Mouse (Mus musculus) granulocyte monocyte progenitor cell, adult 5-6 weeks (primary cell): Measurements from ENCODE around the gene Lcn3. TPM values are rescaled to one million over a fixed set of nuclear protein-coding genes. Genes with fewer than 3 reads are reported as not detected.
"Not testable (repeated sequence)": the region's sequence is repeated elsewhere in the genome, so short reads cannot be mapped to it uniquely, and the experiment has no call there.

ENCODE experiments used
- ATAC-seq: replicated peaks from 2 replicates; pipeline ENCODE4 v1.8.0; 2016; ENCODE audit warnings: mild to moderate bottlenecking, moderate TSS enrichment, inconsistent platforms; ENCODE audit not compliant: poor library complexity, severe bottlenecking
- total RNA-seq, 2 experiments: library from RNA; stranded (forward) in 1 of 2; stranded (reverse) in 1 of 2; fragments of 200-712, 200-1000 nt in 1 of 2; fragments of >200 nt in 1 of 2; fragmentation: Nextera tagmentation in 1 of 2; gene quantifications; 2 replicates each; pipeline ENCODE4 v1.2.3; 2014 to 2017

Gene Lcn3
- total RNA-seq (2014; fragmentation: Nextera tagmentation): not detected in 2 replicates
- not detected in 2 replicates for total RNA-seq (2017)

DNA sequence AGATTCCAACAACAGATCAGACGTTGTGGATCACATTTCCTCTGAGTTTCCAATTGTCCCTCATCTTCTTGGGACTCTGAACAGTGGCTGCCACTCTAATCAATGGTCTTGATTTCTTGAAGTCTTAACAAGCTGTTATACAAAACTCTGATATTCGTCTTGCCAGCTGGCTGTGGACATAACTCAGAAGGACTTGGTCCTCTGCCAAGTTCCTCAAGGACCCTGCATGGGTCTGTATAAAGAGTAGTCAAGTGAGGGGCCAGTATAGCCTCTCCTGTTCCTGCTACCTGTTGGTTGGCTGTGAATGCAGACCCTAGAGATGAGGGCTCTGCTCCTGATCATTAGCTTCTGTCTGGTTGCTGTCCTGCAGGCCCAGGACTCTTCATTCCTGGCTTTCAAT lies at the start of gene Lcn3:
Gene Lcn3 (plus strand): TSS at position 301 of the 400 bp plus-strand sequence.
- ATAC-seq: no peak

DNA sequence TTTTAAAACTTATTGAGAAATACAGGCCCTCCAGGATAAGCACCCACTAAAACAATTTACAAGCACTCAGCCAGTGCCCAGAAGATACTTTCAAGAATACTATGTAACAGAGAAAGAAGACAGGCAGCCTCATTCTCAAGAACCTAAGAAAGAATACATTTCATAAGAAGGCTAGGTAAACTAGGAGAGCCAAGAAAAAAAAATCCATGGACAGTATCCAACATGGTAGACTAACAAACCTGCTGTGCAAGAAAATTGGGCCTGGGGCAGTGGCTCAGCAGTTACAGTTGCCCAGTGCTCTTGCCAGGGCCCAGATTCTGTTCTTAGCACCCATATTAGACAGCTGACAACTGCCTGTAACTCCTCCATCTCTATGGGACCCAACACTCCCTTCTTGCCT lies 48.1 kb upstream of the Lcn3 start:
- ATAC-seq: no peak

DNA sequence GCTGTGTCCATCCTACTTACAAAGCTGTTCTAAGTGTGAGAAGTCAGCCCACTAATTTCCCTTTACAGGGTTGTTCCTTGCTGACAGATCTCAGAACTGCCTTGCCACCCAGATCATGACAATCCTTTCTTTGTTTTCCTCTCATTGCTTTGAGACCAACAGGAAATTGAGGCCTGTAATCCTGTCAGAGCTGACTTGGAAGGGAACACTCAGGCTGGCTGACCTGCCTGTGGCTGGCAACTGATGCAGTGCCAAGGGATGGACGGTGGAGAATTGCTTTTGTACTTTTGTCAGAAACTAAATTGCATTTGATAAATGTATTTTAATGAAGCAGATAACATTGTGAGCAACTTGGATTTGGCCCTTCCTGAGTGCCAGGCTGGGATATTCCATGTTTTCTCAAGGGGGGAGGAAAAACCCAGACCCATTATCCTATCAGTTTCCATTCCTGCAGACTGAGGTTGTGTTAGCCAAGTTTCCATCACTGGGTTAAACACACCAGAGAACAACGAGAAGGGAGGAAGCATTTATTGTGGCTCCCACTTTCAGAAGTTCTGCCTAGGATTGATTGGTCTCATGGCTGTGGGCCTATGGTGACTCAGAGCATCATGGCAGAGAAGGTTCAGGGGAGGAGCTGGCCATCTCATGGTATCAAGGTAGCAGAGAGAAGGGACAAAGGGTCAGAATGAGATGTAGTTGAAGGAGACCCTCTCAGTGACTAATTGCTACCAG lies 32.0 kb upstream of the Lcn3 start:
- no peak for ATAC-seq

DNA sequence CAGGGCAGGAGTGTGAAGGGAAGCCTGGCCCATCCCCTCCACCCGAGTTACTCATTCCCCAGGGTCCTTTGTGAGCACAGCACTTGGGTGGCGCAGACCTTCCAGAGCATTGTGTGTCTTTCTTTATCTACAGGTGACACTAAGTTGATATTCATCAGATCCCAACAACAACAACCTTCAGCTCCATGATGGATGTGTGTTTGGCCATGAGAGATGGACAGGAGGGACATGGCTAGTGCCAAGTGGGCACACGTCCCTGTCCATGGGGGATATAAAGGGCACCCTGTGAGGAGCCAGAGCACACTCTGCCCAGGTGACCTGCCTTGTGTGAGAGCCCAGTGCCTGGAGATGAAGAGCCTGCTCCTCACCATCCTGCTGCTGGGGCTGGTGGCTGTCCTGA lies 28.7 kb upstream of the Lcn3 start, which contains the start of gene Obp2b:
Gene Obp2b (plus strand): TSS at position 301 of the 400 bp plus-strand sequence.
- ATAC-seq: not testable (repeated sequence)

DNA sequence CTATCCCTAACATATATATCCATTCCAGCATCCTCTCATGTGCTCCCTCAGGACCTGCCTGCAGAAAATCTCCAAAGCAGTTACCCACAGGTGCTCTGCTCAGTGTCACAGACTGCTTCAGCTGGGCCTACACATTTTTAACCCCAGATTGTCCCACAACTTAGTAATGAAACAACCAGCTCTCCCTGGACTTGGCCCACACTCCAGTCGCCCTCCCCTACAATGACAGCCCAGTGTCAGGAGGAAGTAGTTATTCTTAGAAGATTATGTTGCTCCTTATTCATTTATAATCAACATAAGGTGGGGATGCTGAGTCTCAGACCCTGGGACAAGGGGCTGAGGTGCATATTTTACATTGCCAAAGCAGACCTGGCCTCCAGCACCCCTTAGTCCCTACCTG lies 23.7 kb upstream of the Lcn3 start:
- ATAC-seq: no peak

DNA sequence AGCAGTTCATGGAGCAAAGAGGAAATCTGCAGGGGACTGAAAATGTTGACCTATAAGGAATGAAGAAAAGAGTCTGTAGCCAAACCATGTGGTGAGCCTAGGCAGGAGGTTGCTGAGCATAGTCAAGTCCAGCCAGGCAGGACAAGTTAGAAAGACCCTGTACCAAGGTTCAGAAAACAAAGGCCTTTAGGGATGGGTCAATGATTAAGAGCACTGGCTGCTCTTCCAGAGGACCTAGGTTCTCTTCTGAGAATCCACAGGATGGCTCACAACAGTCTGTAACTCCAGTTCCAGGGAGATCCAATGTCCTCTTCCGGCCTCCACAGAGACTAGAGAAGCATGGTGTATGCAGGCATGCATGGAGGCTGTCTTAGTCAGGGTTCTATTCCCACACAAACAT lies 11.2 kb upstream of the Lcn3 start:
- no peak for ATAC-seq

DNA sequence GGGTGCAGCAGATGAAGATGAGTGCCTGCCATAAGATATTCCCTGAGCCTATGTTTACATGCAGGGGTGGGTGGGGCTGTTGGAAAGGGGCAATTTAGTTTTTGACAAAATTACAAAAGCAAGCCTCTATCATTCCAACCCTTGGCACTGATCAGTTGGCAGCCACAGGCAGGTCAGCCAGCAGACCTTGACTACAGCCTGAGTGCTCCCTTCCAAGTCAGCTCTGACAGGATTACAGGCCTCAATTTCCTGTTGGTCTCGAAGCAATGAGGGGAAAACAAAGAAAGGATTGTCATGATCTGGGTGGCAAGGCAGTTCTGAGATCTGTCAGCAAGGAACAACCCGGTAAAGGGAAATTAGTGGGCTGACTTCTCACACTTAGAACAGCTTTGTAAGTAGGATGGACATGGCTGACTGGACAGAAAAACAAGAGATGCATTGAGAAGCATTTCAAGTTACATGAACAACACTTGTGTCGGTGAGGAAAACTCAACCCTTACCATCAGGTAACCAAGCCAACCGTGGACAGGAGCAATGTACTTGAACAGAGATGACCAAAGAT lies 7.2 kb upstream of the Lcn3 start:
- no peak for ATAC-seq

DNA sequence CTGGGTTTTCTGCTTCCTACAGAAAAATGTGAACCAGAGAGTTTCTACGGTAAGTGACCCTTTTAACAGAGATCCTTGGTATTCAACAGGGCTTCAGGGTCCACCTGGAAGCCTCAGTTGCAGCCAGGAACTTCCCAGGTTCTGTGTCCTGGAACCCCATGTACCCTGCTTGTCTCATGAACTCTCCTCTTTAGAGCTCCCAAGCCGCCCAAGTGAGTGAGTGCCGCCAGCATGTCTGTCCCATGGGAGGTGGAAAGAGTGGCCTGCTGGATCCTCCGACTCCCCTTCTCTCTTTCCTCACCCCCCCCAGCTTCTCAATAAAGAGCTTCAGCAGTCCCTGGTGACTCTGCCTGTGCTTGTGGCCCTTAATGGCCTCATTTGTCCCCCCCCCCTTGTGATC lies 2.4 kb downstream of the Lcn3 start:
- ATAC-seq: no peak

DNA sequence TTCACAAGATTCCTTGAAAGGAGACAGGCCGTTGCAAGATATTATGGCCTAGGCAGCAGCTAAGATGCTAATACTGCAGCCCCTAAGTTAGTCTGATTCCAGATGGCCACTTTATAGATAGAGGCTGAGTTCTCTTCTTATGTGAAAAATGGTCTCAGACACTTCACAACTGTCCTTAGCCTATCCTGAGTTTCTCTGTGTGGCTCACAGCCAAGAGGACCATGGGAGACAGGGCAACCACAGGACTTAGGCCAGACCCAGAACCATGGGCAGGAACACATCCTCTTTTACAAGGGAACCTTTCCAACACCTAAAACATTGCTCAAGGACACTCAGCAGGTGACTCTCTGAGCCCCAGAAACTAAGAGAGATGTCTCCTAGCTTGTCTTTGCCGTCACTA lies 8.1 kb downstream of the Lcn3 start:
- no peak for ATAC-seq

DNA sequence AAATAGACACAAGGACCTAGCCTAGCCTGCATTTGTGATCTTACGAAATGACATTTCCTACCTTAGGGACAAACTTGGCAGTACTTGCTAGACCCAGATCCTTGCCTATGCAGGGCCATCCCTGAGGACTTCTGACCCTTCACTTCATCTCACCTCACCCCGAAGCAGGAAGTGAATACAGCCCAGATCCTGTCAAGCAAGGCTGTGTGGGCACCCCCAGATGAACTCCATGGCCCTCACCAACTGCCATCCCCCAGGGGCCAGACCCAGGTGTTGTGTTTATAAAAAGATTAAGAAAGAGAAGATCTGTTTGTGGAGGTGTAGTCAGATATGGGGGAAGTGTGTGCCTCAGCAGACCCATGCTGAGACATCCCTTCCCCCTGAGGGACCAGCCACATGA lies 9.3 kb downstream of the Lcn3 start:
- no peak for ATAC-seq

DNA sequence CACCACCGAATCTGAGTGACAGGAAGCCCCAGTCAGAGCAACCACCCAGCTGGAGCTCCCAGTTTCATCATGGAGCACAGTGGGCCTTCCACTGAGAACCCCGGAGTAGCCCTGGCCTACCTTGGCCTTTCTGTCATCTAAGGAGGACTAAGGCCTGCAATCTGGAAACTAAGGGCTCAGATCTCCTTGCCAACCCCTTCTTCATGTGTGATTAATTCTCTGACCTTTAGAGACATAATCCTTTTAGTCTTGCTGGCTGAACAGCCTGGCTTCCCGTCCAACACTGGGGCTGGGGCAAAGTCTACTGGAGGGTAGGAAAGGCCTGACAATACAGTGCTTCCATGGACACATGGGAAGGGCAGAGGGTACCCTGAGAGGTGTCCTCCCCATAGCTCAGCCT lies 10.6 kb downstream of the Lcn3 start:
- ATAC-seq: no peak

DNA sequence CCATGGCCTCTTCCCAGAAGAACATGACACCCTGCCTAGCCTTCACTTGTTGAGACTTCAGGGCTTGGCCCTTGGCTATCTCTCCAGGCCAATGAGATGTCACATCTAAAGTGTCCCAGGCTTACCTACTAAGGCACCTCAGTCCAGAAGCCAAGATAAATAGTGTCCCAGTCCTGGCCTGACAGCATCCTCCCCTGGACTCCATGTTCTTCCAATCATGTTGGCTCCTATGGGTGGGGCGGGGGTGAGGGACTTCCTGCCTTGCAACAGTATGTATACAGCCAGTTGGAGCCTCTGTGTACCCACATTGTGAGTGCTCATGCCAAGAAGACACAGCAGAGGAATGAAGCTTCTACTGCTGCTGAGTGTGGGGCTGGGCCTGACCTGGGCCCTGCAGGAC lies 11.3 kb downstream of the Lcn3 start, which contains the start of gene Lcn11:
Gene Lcn11 (plus strand): TSS at position 301 of the 400 bp plus-strand sequence.
- ATAC-seq: no peak

DNA sequence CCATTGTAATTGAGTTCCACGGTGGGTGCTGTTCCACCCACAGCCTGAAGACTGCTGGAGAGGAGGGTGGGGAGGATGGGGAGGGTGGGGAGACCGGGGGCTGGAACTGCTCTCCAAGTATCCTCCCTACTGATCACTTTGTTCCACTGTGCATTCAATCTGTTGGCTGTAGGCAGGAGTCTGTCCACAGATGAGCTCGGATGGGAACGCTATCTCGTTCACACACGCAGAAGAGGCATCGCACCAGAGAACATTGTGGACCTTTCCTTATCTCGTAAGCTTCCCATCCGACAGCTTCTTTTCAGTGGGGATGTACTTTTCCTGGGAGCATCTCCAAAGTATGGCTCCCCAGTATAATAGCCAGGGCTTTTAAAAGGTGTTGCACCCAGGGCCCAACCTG lies 13.7 kb downstream of the Lcn3 start:
- no peak for ATAC-seq

DNA sequence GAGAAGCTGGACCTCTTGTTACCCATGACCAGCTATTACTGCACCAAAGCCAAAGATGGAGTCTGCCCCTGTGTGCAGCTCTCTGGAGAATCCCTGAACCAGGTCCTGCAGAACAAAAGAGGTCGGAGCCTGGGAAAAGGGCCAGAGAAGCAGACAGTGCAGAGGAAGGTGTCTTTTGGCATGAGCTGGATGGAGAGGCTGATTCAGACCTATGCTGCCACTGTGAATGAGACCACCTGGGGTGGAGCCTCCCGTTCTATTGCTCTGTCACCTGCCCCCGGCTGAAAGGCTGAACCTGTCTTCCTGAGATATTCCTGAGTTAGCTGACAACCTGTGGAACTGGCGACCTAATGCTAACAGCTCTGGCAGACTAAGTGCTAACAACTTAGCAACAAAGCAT lies 15.6 kb downstream of the Lcn3 start:
- ATAC-seq: no peak

DNA sequence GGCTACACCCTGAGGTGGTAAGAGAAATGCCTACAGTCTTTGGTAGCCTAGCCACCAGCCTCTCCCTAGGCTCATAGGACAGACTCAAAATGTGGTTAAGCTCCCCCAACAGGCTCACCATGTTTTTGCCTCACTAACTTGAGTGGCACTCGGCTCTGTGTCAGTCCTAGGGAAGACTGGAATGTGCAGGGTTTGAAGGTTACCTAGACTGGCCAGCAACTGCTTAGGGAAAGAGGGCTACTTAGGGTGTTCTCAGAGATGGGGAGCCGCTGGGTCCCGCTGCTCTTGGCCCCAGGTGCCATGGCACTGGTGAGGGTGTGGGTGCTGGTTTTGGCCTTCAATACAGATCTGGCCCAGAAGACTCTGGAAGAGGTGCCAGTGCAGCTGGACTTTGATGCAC lies 16.6 kb downstream of the Lcn3 start, which contains the start of gene Gm13539:
Gene Gm13539 (plus strand): TSS at position 301 of the 400 bp plus-strand sequence.
- no peak for ATAC-seq

DNA sequence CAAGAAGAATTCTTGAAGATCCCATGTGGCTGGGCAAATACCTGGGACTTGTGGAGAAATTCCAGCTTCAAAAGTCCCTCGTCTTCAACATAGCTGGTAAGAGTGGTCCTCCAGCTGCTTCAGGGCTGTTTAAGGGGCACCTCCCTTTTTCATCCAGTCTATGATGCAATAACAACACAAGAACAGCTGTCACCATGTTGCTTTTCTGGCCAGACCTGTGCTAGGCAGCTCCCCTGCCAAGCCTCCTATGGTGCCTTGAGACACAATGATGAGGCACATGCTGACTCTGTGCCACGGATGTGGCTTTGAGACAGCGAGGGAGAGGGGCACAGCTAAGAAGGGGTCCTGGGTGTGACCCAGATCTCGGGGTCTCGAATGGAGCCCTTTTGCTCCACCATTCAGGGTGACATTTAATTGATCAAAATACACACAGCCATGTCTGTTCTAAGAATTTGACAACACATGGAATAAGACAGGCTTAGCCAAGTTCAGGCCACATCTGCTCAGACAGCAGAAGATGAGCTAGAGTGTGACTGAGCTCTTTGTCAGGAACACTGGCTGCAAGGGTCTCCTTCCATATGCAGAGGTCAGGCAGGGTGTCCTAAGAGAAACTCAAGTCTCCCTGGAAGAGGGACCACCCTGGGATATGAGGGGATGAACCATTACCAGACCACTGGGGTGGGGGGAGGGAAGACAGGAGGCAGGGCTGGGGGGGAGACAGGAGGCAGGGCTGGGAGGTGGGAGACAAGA lies 20.4 kb downstream of the Lcn3 start:
- no peak for ATAC-seq

DNA sequence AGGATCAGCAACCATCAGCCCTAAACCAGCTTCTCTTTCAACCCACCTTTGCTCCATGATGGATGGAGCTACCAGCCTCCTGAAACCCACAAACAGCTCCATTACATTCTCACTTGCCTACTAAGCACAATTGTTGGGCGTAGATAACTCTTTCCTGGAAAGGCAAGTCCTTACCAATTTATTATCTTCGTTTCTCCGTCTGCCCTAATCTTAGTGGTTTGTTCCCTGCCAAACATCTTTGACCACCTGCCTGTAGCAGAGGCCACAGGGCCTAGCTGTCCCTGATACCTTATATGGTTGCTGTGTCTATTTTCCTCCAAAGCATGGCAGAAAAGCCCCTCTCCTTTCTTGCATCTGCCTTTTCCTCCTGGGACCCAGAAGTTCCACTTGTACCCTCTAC lies 23.7 kb downstream of the Lcn3 start:
- no peak for ATAC-seq

DNA sequence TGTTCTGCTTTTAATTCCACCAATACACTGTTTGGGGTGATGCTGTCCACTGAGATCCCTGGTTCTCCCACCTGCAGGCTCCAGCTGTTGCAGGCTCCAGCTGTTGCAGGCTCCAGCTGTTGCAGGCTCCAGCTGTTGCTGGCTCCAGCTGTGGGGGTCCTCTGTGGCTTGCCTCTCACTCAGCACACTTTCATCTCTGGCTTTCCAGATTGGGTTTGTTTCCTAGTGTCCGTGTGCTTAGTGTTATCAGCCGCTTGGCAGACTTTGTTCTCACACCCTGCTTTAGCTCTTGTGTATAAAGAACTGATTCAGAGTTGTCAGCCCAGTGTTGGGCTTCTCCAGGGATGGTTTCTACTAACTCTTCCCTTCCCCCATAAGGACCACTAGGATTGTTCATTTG lies 32.3 kb downstream of the Lcn3 start:
- no peak for ATAC-seq

DNA sequence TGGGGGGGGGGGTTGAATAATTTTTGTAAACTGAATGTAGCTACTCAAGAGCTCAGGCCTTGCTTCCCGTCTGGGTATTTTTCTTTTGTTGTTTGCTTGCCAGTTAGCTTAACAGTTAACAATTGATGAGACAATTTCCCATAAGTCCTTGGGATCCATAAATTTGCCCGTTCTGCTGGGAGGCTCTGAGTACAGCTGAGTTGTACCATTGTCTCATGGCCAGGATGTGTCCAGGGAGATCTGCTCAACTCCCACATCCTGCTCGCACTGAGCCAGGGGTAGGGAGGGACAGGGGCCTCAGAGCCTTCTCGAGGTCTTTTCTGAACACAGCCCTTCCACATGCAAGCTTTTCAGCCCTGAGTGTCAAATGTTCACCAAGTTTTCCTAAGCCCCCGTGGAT lies 32.7 kb downstream of the Lcn3 start:
- ATAC-seq: no peak

DNA sequence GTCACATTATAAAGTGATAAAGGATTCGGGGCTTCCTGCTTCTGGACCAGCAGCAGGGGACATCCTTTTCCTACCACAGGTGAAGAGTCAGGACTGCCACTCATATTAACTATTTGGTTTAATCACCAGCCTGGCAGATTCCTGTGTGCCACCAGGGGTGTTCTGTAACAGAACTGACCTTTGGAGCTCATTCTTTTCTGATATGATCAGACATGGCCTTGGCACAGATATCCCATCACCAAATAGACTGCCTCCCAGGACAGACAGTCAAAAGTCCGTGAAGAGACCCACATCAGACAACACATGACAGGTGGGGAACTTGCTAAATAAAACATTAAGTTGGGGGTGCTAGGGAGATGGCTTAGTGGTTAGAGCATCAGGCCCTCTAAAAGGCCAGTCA lies 46.3 kb downstream of the Lcn3 start:
- no peak for ATAC-seq

DNA sequence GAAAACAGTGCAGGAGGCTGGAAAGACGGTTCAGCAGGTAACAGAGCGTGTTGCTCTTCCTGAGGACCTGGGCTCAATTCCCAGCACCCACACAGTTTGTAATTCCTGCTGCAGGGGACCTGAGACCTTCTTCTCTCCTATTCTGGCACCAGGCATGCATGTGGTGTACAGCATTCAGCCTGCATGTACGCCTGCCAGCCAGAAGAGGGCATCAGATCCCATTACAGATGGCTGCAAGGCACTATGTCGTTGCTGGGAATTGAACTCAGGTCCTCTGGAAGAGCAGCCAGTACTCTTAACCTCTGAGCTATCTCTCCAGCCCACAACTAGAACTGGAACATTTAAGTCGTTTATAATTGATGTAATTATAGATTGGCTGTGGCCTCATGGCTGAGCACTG lies 48.0 kb downstream of the Lcn3 start:
- ATAC-seq: no peak
